Mouse (Mus musculus): ENCODE results near the gene Bmp7. TPM values are rescaled to one million over a fixed set of nuclear protein-coding genes. Genes with fewer than 3 reads are reported as not detected.

The Bmp7 gene
- total RNA-seq, 2 experiments from 2014 or later = not detected

GRCm38 (mm10) chr2:172862850-172863468 is 77.2 kb downstream of the Bmp7 start:
- no peak; the same call in 1 of the 2 replicates for ATAC-seq (replicated peaks; ENCODE audit: low FRiP score, low TSS enrichment, poor library complexity, severe bottlenecking)

GRCm38 (mm10) chr2:172862424-172862823 is 77.7 kb downstream of the Bmp7 start:
- ATAC-seq (replicated peaks; ENCODE audit: low FRiP score, low TSS enrichment, poor library complexity, severe bottlenecking) = 0 out of 2 replicates have a peak, but pooled peaks have one; percentile 23

- no peak for ATAC-seq (replicated peaks; ENCODE audit: low FRiP score, low TSS enrichment, poor library complexity, severe bottlenecking)
Observed at GRCm38 (mm10) chr2:172861590-172861989, 78.5 kb downstream of the Bmp7 start.

- ATAC-seq (replicated peaks; ENCODE audit: low FRiP score, low TSS enrichment, poor library complexity, severe bottlenecking) = no peak
Observed at GRCm38 (mm10) chr2:172860593-172860992, 79.5 kb downstream of the Bmp7 start.

- ATAC-seq (replicated peaks; ENCODE audit: low FRiP score, low TSS enrichment, poor library complexity, severe bottlenecking) = no peak
Observed at GRCm38 (mm10) chr2:172860104-172860503, 80.0 kb downstream of the Bmp7 start.

GRCm38 (mm10) chr2:172857048-172857447 is 83.1 kb downstream of the Bmp7 start:
- ATAC-seq (replicated peaks; ENCODE audit: low FRiP score, low TSS enrichment, poor library complexity, severe bottlenecking) = no peak

GRCm38 (mm10) chr2:172856549-172856948 is 83.6 kb downstream of the Bmp7 start:
- ATAC-seq (replicated peaks; ENCODE audit: low FRiP score, low TSS enrichment, poor library complexity, severe bottlenecking) = no peak

GRCm38 (mm10) chr2:172854136-172854535 is 86.0 kb downstream of the Bmp7 start:
- no peak for ATAC-seq (replicated peaks; ENCODE audit: low FRiP score, low TSS enrichment, poor library complexity, severe bottlenecking)

GRCm38 (mm10) chr2:172851773-172852172 is 88.3 kb downstream of the Bmp7 start:
- no peak for ATAC-seq (replicated peaks; ENCODE audit: low FRiP score, low TSS enrichment, poor library complexity, severe bottlenecking)

GRCm38 (mm10) chr2:172848193-172848592 is 91.9 kb downstream of the Bmp7 start:
- 0 out of 2 replicates have a peak, but pooled peaks have one; percentile 53 for ATAC-seq (replicated peaks; ENCODE audit: low FRiP score, low TSS enrichment, poor library complexity, severe bottlenecking)

- ATAC-seq (replicated peaks; ENCODE audit: low FRiP score, low TSS enrichment, poor library complexity, severe bottlenecking) = no peak
Observed at GRCm38 (mm10) chr2:172846311-172846575, 93.9 kb downstream of the Bmp7 start.

- no peak for ATAC-seq (replicated peaks; ENCODE audit: low FRiP score, low TSS enrichment, poor library complexity, severe bottlenecking)
Observed at GRCm38 (mm10) chr2:172845536-172846310, 94.4 kb downstream of the Bmp7 start.

- ATAC-seq (replicated peaks; ENCODE audit: low FRiP score, low TSS enrichment, poor library complexity, severe bottlenecking) = no peak
Observed at GRCm38 (mm10) chr2:172843903-172844302, 96.2 kb downstream of the Bmp7 start.

GRCm38 (mm10) chr2:172842306-172842705 is 97.8 kb downstream of the Bmp7 start:
- ATAC-seq (replicated peaks; ENCODE audit: low FRiP score, low TSS enrichment, poor library complexity, severe bottlenecking) = no peak

- no peak for ATAC-seq (replicated peaks; ENCODE audit: low FRiP score, low TSS enrichment, poor library complexity, severe bottlenecking)
Observed at GRCm38 (mm10) chr2:172840905-172841750, 99.0 kb downstream of the Bmp7 start.

GRCm38 (mm10) chr2:172839317-172839980 is 100.7 kb downstream of the Bmp7 start:
- no peak for ATAC-seq (replicated peaks; ENCODE audit: low FRiP score, low TSS enrichment, poor library complexity, severe bottlenecking)

GRCm38 (mm10) chr2:172836516-172836915 is 103.6 kb downstream of the Bmp7 start:
- ATAC-seq (replicated peaks; ENCODE audit: low FRiP score, low TSS enrichment, poor library complexity, severe bottlenecking) = no peak

- ATAC-seq (replicated peaks; ENCODE audit: low FRiP score, low TSS enrichment, poor library complexity, severe bottlenecking) = no peak
Observed at GRCm38 (mm10) chr2:172833196-172833595, 106.9 kb downstream of the Bmp7 start.

GRCm38 (mm10) chr2:172831762-172832161 is 108.4 kb downstream of the Bmp7 start:
- peak; percentile 76 for ATAC-seq (replicated peaks; ENCODE audit: low FRiP score, low TSS enrichment, poor library complexity, severe bottlenecking)

- peak; percentile 83 for ATAC-seq (replicated peaks; ENCODE audit: low FRiP score, low TSS enrichment, poor library complexity, severe bottlenecking)
Observed at GRCm38 (mm10) chr2:172831133-172831532, 109.0 kb downstream of the Bmp7 start.

Measured in megakaryocyte-erythroid progenitor cell, adult 5-6 weeks (primary cell).